In genomic region chr6:34480749-34481148, GRCm38 (mm10) we compare ENCODE assay signal across 17 mouse cellular contexts. TPM values are rescaled to one million over a fixed set of nuclear protein-coding genes. Genes with fewer than 3 reads are reported as not detected.
A peak's percentile ranks its signal among the peaks of the same experiment; 100 is the strongest.
DNase-seq lines count a peak whose midpoint lies in the region; ATAC-seq and TF ChIP-seq lines count a peak whose summit lies in the region.
"Had no signal": no experiment of that assay in that cellular context is flagged by ENCODE, and none has a peak within 500 bp of the region (broad histone marks: within the 10 kb centered on the region; RNA-seq: fewer than 3 reads in every experiment).

No protein-coding gene starts in this region.

- no peak overlapping the region for H3K4me3 ChIP-seq in heart, embryonic 10.5 days
- H3K4me3 ChIP-seq in heart, embryonic 12.5 days: no peak overlapping the region
- no peak overlapping the region for H3K4me3 ChIP-seq in lung, embryonic 15.5 days
- H3K4me3 ChIP-seq in intestine, embryonic 14.5 days (ENCODE audit: low read depth, low read length): no peak overlapping the region
- H3K4me3 ChIP-seq in small intestine, adult 2 months (ENCODE audit: low read depth, low read length): no peak overlapping the region
- H3K4me3 ChIP-seq: heart, embryonic 15.5 days; neural tube, embryonic 12.5 days had no signal

- no peaks in the 10 kb centered on the region for H3K9me3 ChIP-seq in heart, embryonic 10.5 days
- no peaks in the 10 kb centered on the region for H3K9me3 ChIP-seq in heart, embryonic 12.5 days (replicated peaks)
- no peaks in the 10 kb centered on the region for H3K9me3 ChIP-seq in lung, embryonic 15.5 days
- 0 out of 2 replicates have a peak, but pooled peaks cover 2% of the 10 kb centered on the region for H3K9me3 ChIP-seq in intestine, embryonic 14.5 days (ENCODE audit: control insufficient read depth, low read length)
- H3K9me3 ChIP-seq: G1E; heart, embryonic 15.5 days; neural tube, embryonic 12.5 days had no signal

- no peak for TF ChIP-seq POLR2A in small intestine, adult 2 months (IDR thresholded peaks at IDR 0.05; ENCODE audit: low read depth, low read length)

- TF ChIP-seq CTCF in small intestine, adult 2 months (IDR thresholded peaks at IDR 0.05; ENCODE audit: extremely low read depth, insufficient read length, insufficient replicate concordance, low read depth, low read length): no peak

- H3K27me3 ChIP-seq in heart, embryonic 10.5 days (ENCODE audit: insufficient read depth, poor library complexity, severe bottlenecking): no peaks in the 10 kb centered on the region
- no peaks in the 10 kb centered on the region for H3K27me3 ChIP-seq in heart, embryonic 12.5 days (replicated peaks)
- H3K27me3 ChIP-seq in lung, embryonic 15.5 days: no peaks in the 10 kb centered on the region
- no peaks in the 10 kb centered on the region for H3K27me3 ChIP-seq in intestine, embryonic 14.5 days (replicated peaks; ENCODE audit: control insufficient read depth, insufficient read depth, low read length)
- no peaks in the 10 kb centered on the region for H3K27me3 ChIP-seq in small intestine, adult 2 months (ENCODE audit: control insufficient read depth, insufficient read depth, low read length)
- H3K27me3 ChIP-seq: heart, embryonic 15.5 days; neural tube, embryonic 12.5 days had no signal

- peak; percentile 59 for DNase-seq in heart, embryonic 10.5 days (ENCODE audit: low spot score)
- DNase-seq in lung, postnatal 25 days (ENCODE audit: low spot score): no peak
- DNase-seq in intestine, embryonic 14.5 days (ENCODE audit: low spot score): peak; percentile 50
- no peak for DNase-seq in cerebellum, adult 18-20 months
- no peak for DNase-seq in ovary, postnatal 10 days (ENCODE audit: low spot score)
- DNase-seq: gastrocnemius, postnatal 14 days; kidney, adult 9 months; right cerebral cortex, postnatal 4 days; thymus, postnatal 36 days had no signal

- H3K9ac ChIP-seq in heart, embryonic 12.5 days: no peak overlapping the region
- H3K9ac ChIP-seq in lung, embryonic 15.5 days: no peak overlapping the region
- no peak overlapping the region for H3K9ac ChIP-seq in intestine, embryonic 14.5 days (ENCODE audit: low read length)
- H3K9ac ChIP-seq: heart, embryonic 15.5 days; hindbrain, embryonic 14.5 days; neural tube, embryonic 12.5 days had no signal

- ATAC-seq in heart, embryonic 12.5 days (ENCODE audit: insufficient number of reproducible peaks, low FRiP score): no peak
- peak; percentile 45; the same call in 1 of the 2 replicates for ATAC-seq in lung, embryonic 15.5 days (ENCODE audit: borderline replicate concordance, extremely low read depth, low FRiP score, low TSS enrichment)
- ATAC-seq in intestine, embryonic 14.5 days (replicated peaks; ENCODE audit: low FRiP score, low TSS enrichment, low read depth): no peak; the same call in 1 of the 2 replicates

- no peak overlapping the region for H3K27ac ChIP-seq in heart, embryonic 10.5 days
- H3K27ac ChIP-seq in heart, embryonic 12.5 days (ENCODE audit: poor library complexity, severe bottlenecking): no peak overlapping the region
- H3K27ac ChIP-seq in lung, embryonic 15.5 days: peak overlapping the region; percentile 68
- H3K27ac ChIP-seq in intestine, embryonic 14.5 days (ENCODE audit: low read depth): no peak overlapping the region
- H3K27ac ChIP-seq in small intestine, adult 2 months (ENCODE audit: insufficient read depth, low read depth, low read length): peak overlapping the region; percentile 36
- H3K27ac ChIP-seq: heart, embryonic 15.5 days; hindbrain, embryonic 14.5 days; macrophage; neural tube, embryonic 12.5 days had no signal

- no peaks in the 10 kb centered on the region for H3K36me3 ChIP-seq in heart, embryonic 10.5 days
- H3K36me3 ChIP-seq in heart, embryonic 12.5 days: 0 out of 2 replicates have a peak, but pooled peaks cover 5% of the 10 kb centered on the region
- no peaks in the 10 kb centered on the region for H3K36me3 ChIP-seq in lung, embryonic 15.5 days
- H3K36me3 ChIP-seq in intestine, embryonic 14.5 days (ENCODE audit: control insufficient read depth, insufficient read depth, low read length): no peaks in the 10 kb centered on the region
- no peaks in the 10 kb centered on the region for H3K36me3 ChIP-seq in small intestine, adult 2 months (ENCODE audit: control insufficient read depth, insufficient read depth, low read length)
- H3K36me3 ChIP-seq: heart, embryonic 15.5 days; neural tube, embryonic 12.5 days had no signal

- WGBS in heart, embryonic 10.5 days: 42% methylated on average over 4 of the region's 4 CpGs
- WGBS in heart, embryonic 12.5 days: 29% methylated on average over 4 of the region's 4 CpGs
- WGBS in lung, embryonic 15.5 days: 2% methylated on average over 4 of the region's 4 CpGs
- WGBS in intestine, embryonic 14.5 days: 22% methylated on average over 4 of the region's 4 CpGs
- WGBS in small intestine, adult 2 months: 12% methylated on average over 4 of the region's 4 CpGs

- no peak overlapping the region for H3K4me2 ChIP-seq in heart, embryonic 12.5 days
- H3K4me2 ChIP-seq in lung, embryonic 15.5 days: peak overlapping the region; percentile 19; the same call in 1 of the 2 replicates
- no peak overlapping the region for H3K4me2 ChIP-seq in intestine, embryonic 14.5 days (ENCODE audit: low read length)
- H3K4me2 ChIP-seq: heart, embryonic 15.5 days; hindbrain, embryonic 14.5 days; neural tube, embryonic 12.5 days had no signal

- H3K4me1 ChIP-seq in heart, embryonic 10.5 days: peaks cover 24% of the 10 kb centered on the region
- peaks cover 38% of the 10 kb centered on the region for H3K4me1 ChIP-seq in heart, embryonic 12.5 days (replicated peaks)
- H3K4me1 ChIP-seq in lung, embryonic 15.5 days: peaks cover 59% of the 10 kb centered on the region
- peaks cover 20% of the 10 kb centered on the region; the same call in 1 of the 2 replicates for H3K4me1 ChIP-seq in intestine, embryonic 14.5 days (replicated peaks; ENCODE audit: control insufficient read depth, insufficient read depth, low read length)
- H3K4me1 ChIP-seq in small intestine, adult 2 months (ENCODE audit: control insufficient read depth, insufficient read depth, insufficient read length, low read length): peaks cover 33% of the 10 kb centered on the region

RNA-seq across cellular contexts. Expression of gene Bpgm, which starts 4.7 kb away (rescaled TPM):
- 54.3 and 59.3 TPM in 2 replicates for polyA plus RNA-seq in heart, embryonic 10.5 days (2016; fragmentation: Nextera tagmentation; extraction: Ambion mirVana)
- 78.0 and 85.2 TPM in 2 replicates for polyA plus RNA-seq in heart, embryonic 12.5 days (2016; fragmentation: Nextera tagmentation; extraction: Ambion mirVana)
- polyA plus RNA-seq in lung, embryonic 15.5 days (2015; fragmentation: Nextera tagmentation; extraction: Ambion mirVana): 65.7 and 66.7 TPM in 2 replicates
- 30.4 and 38.1 TPM in 2 replicates for polyA plus RNA-seq in intestine, embryonic 14.5 days (2014; fragmentation: Nextera tagmentation; extraction: Ambion mirVana)
- 15.0 and 22.1 TPM in 2 replicates for polyA plus RNA-seq in small intestine, adult 2 months (2012; rRNA removed)

Comparison
In these comparisons a context has a peak if more than half of its experiments do, and no peak if none do; other contexts are left out.
1. DNase-seq: peak in heart, embryonic 10.5 days (single experiment) and intestine, embryonic 14.5 days (single experiment); none in lung, postnatal 25 days (single experiment), cerebellum, adult 18-20 months (0 of 2) and ovary, postnatal 10 days (single experiment).
2. H3K27ac ChIP-seq: peak in lung, embryonic 15.5 days (single experiment) and small intestine, adult 2 months (single experiment); none in heart, embryonic 10.5 days (single experiment), heart, embryonic 12.5 days (single experiment) and intestine, embryonic 14.5 days (single experiment).